Mouse (Mus musculus): ENCODE data around the gene Kbtbd13. TPM values are rescaled to one million over a fixed set of nuclear protein-coding genes. Genes with fewer than 3 reads are reported as not detected.

Gene Kbtbd13
- polyA plus RNA-seq, 1 experiment from 2014 or later = 0.52 TPM

GRCm38 (mm10) chr9:65424393-65424792 is 32.9 kb upstream of the Kbtbd13 start:
- DNase-seq (ENCODE audit: low spot score) (no peak), ATAC-seq (ENCODE audit: low FRiP score) (no peak)
- Histone ChIP-seq H3K9me3 (ENCODE audit: control insufficient read depth, low read length) (no peaks in the 10 kb centered on the region), H3K4me2 (replicated peaks) (no peak overlapping the region), H3K27me3 (ENCODE audit: control insufficient read depth, insufficient read depth, low read length) (no peaks in the 10 kb centered on the region), H3K36me3 (replicated peaks; ENCODE audit: control insufficient read depth, insufficient read depth) (no peaks in the 10 kb centered on the region), H3K27ac (no peak overlapping the region), H3K4me1 (replicated peaks; ENCODE audit: control insufficient read depth, insufficient read depth, low read length) (no peaks in the 10 kb centered on the region), H3K9ac (no peak overlapping the region), H3K4me3 (replicated peaks; ENCODE audit: low read length) (no peak overlapping the region)
- 48% methylated on average over 3 of the region's 3 CpGs for WGBS

- Histone ChIP-seq H3K36me3 (replicated peaks; ENCODE audit: control insufficient read depth, insufficient read depth) (no peaks in the 10 kb centered on the region), H3K4me2 (replicated peaks) (no peak within 1 kb of the TSS), H3K4me3 (replicated peaks; ENCODE audit: low read length) (no peak within 1 kb of the TSS), H3K27me3 (ENCODE audit: control insufficient read depth, insufficient read depth, low read length) (no peaks in the 10 kb centered on the region), H3K9me3 (ENCODE audit: control insufficient read depth, low read length) (no peaks in the 10 kb centered on the region), H3K9ac (no peak within 1 kb of the TSS), H3K4me1 (replicated peaks; ENCODE audit: control insufficient read depth, insufficient read depth, low read length) (no peaks in the 10 kb centered on the region), H3K27ac (no peak within 1 kb of the TSS)
- no peak for DNase-seq (ENCODE audit: low spot score)
- no peak for ATAC-seq (ENCODE audit: low FRiP score)
- 88% methylated on average over 11 of the region's 11 CpGs for WGBS
These were observed 31.5 kb upstream of the Kbtbd13 start, which contains the start of gene Slc51b for GRCm38 (mm10) chr9:65422760-65423501. Slc51b (minus strand) TSS chr9:65422955.

GRCm38 (mm10) chr9:65419633-65420032 is 28.2 kb upstream of the Kbtbd13 start:
- no peak for ATAC-seq (ENCODE audit: low FRiP score)
- H3K4me1 ChIP-seq (replicated peaks; ENCODE audit: control insufficient read depth, insufficient read depth, low read length) = no peaks in the 10 kb centered on the region
- no peaks in the 10 kb centered on the region for H3K36me3 ChIP-seq (replicated peaks; ENCODE audit: control insufficient read depth, insufficient read depth)
- H3K4me3 ChIP-seq (replicated peaks; ENCODE audit: low read length) = no peak overlapping the region
- no peak overlapping the region for H3K27ac ChIP-seq
- DNase-seq (ENCODE audit: low spot score) = no peak
- no peaks in the 10 kb centered on the region for H3K9me3 ChIP-seq (ENCODE audit: control insufficient read depth, low read length)
- WGBS = 75% methylated on average over 3 of the region's 3 CpGs
- no peaks in the 10 kb centered on the region for H3K27me3 ChIP-seq (ENCODE audit: control insufficient read depth, insufficient read depth, low read length)
- no peak overlapping the region for H3K9ac ChIP-seq
- no peak overlapping the region for H3K4me2 ChIP-seq (replicated peaks)

- Histone ChIP-seq H3K4me3 (replicated peaks; ENCODE audit: low read length) (no peak overlapping the region), H3K9ac (no peak overlapping the region), H3K4me2 (replicated peaks) (no peak overlapping the region), H3K27ac (no peak overlapping the region), H3K4me1 (replicated peaks; ENCODE audit: control insufficient read depth, insufficient read depth, low read length) (no peaks in the 10 kb centered on the region), H3K36me3 (replicated peaks; ENCODE audit: control insufficient read depth, insufficient read depth) (no peaks in the 10 kb centered on the region), H3K9me3 (ENCODE audit: control insufficient read depth, low read length) (no peaks in the 10 kb centered on the region), H3K27me3 (ENCODE audit: control insufficient read depth, insufficient read depth, low read length) (no peaks in the 10 kb centered on the region)
- no peak for ATAC-seq (ENCODE audit: low FRiP score)
- no peak for DNase-seq (ENCODE audit: low spot score)
- 62% methylated on average over 3 of the region's 3 CpGs for WGBS
These were observed 26.3 kb upstream of the Kbtbd13 start for GRCm38 (mm10) chr9:65417738-65418137.

- ATAC-seq (ENCODE audit: low FRiP score) (no peak), DNase-seq (ENCODE audit: low spot score) (no peak)
- Histone ChIP-seq H3K4me2 (replicated peaks) (no peak overlapping the region), H3K27ac (no peak overlapping the region), H3K9ac (no peak overlapping the region), H3K4me3 (replicated peaks; ENCODE audit: low read length) (no peak overlapping the region), H3K4me1 (replicated peaks; ENCODE audit: control insufficient read depth, insufficient read depth, low read length) (no peaks in the 10 kb centered on the region), H3K9me3 (ENCODE audit: control insufficient read depth, low read length) (no peaks in the 10 kb centered on the region), H3K36me3 (replicated peaks; ENCODE audit: control insufficient read depth, insufficient read depth) (no peaks in the 10 kb centered on the region), H3K27me3 (ENCODE audit: control insufficient read depth, insufficient read depth, low read length) (no peaks in the 10 kb centered on the region)
- 78% methylated on average over 3 of the region's 3 CpGs for WGBS
These were observed 19.9 kb upstream of the Kbtbd13 start for GRCm38 (mm10) chr9:65411326-65411725.

- 95% methylated on average over 8 of the region's 8 CpGs for WGBS
- Histone ChIP-seq H3K4me3 (replicated peaks; ENCODE audit: low read length) (no peak overlapping the region), H3K27ac (no peak overlapping the region), H3K27me3 (ENCODE audit: control insufficient read depth, insufficient read depth, low read length) (no peaks in the 10 kb centered on the region), H3K9ac (no peak overlapping the region), H3K4me2 (replicated peaks) (no peak overlapping the region), H3K9me3 (ENCODE audit: control insufficient read depth, low read length) (no peaks in the 10 kb centered on the region), H3K4me1 (replicated peaks; ENCODE audit: control insufficient read depth, insufficient read depth, low read length) (no peaks in the 10 kb centered on the region), H3K36me3 (replicated peaks; ENCODE audit: control insufficient read depth, insufficient read depth) (no peaks in the 10 kb centered on the region)
- ATAC-seq (ENCODE audit: low FRiP score) = no peak
- no peak for DNase-seq (ENCODE audit: low spot score)
These were observed 18.9 kb upstream of the Kbtbd13 start for GRCm38 (mm10) chr9:65410378-65410777.

GRCm38 (mm10) chr9:65408871-65409295 is 17.4 kb upstream of the Kbtbd13 start:
- Histone ChIP-seq H3K36me3 (replicated peaks; ENCODE audit: control insufficient read depth, insufficient read depth) (no peaks in the 10 kb centered on the region), H3K4me3 (replicated peaks; ENCODE audit: low read length) (no peak overlapping the region), H3K27me3 (ENCODE audit: control insufficient read depth, insufficient read depth, low read length) (no peaks in the 10 kb centered on the region), H3K9me3 (ENCODE audit: control insufficient read depth, low read length) (no peaks in the 10 kb centered on the region), H3K27ac (no peak overlapping the region), H3K4me1 (replicated peaks; ENCODE audit: control insufficient read depth, insufficient read depth, low read length) (no peaks in the 10 kb centered on the region), H3K9ac (no peak overlapping the region), H3K4me2 (replicated peaks) (no peak overlapping the region)
- DNase-seq (ENCODE audit: low spot score) (no peak), ATAC-seq (ENCODE audit: low FRiP score) (no peak)
- WGBS = 68% methylated on average over 5 of the region's 5 CpGs

GRCm38 (mm10) chr9:65407861-65408260 is 16.4 kb upstream of the Kbtbd13 start:
- H3K27ac ChIP-seq = no peak overlapping the region
- ATAC-seq (ENCODE audit: low FRiP score) (no peak), DNase-seq (ENCODE audit: low spot score) (no peak)
- no peaks in the 10 kb centered on the region for H3K9me3 ChIP-seq (ENCODE audit: control insufficient read depth, low read length)
- no peaks in the 10 kb centered on the region for H3K4me1 ChIP-seq (replicated peaks; ENCODE audit: control insufficient read depth, insufficient read depth, low read length)
- no peak overlapping the region for H3K4me3 ChIP-seq (replicated peaks; ENCODE audit: low read length)
- no peak overlapping the region for H3K9ac ChIP-seq
- no peaks in the 10 kb centered on the region for H3K27me3 ChIP-seq (ENCODE audit: control insufficient read depth, insufficient read depth, low read length)
- WGBS = 72% methylated on average over 3 of the region's 3 CpGs
- H3K36me3 ChIP-seq (replicated peaks; ENCODE audit: control insufficient read depth, insufficient read depth) = no peaks in the 10 kb centered on the region
- no peak overlapping the region for H3K4me2 ChIP-seq (replicated peaks)

GRCm38 (mm10) chr9:65407327-65407726 is 15.9 kb upstream of the Kbtbd13 start:
- Histone ChIP-seq H3K27ac (no peak overlapping the region), H3K9me3 (ENCODE audit: control insufficient read depth, low read length) (no peaks in the 10 kb centered on the region), H3K9ac (no peak overlapping the region), H3K4me2 (replicated peaks) (no peak overlapping the region), H3K36me3 (replicated peaks; ENCODE audit: control insufficient read depth, insufficient read depth) (no peaks in the 10 kb centered on the region), H3K27me3 (ENCODE audit: control insufficient read depth, insufficient read depth, low read length) (no peaks in the 10 kb centered on the region), H3K4me3 (replicated peaks; ENCODE audit: low read length) (no peak overlapping the region), H3K4me1 (replicated peaks; ENCODE audit: control insufficient read depth, insufficient read depth, low read length) (no peaks in the 10 kb centered on the region)
- WGBS = 80% methylated on average over 5 of the region's 5 CpGs
- ATAC-seq (ENCODE audit: low FRiP score) = no peak
- DNase-seq (ENCODE audit: low spot score) = no peak

GRCm38 (mm10) chr9:65405184-65405449 is 13.7 kb upstream of the Kbtbd13 start:
- 73% methylated on average over 2 of the region's 2 CpGs for WGBS
- no peak overlapping the region for H3K9ac ChIP-seq
- H3K27me3 ChIP-seq (ENCODE audit: control insufficient read depth, insufficient read depth, low read length) = no peaks in the 10 kb centered on the region
- no peaks in the 10 kb centered on the region for H3K36me3 ChIP-seq (replicated peaks; ENCODE audit: control insufficient read depth, insufficient read depth)
- H3K4me2 ChIP-seq (replicated peaks) = no peak overlapping the region
- H3K4me1 ChIP-seq (replicated peaks; ENCODE audit: control insufficient read depth, insufficient read depth, low read length) = no peaks in the 10 kb centered on the region
- no peak overlapping the region for H3K27ac ChIP-seq
- H3K4me3 ChIP-seq (replicated peaks; ENCODE audit: low read length) = no peak overlapping the region
- ATAC-seq (ENCODE audit: low FRiP score) (no peak), DNase-seq (ENCODE audit: low spot score) (no peak)
- no peaks in the 10 kb centered on the region for H3K9me3 ChIP-seq (ENCODE audit: control insufficient read depth, low read length)

All from hindbrain, embryonic 14.5 days (tissue).